Mouse (Mus musculus): ENCODE measurements around the gene Il11ra2. TPM values are rescaled to one million over a fixed set of nuclear protein-coding genes. Genes with fewer than 3 reads are reported as not detected.

Gene Il11ra2
- not detected for total RNA-seq (2023)

GRCm38 (mm10) chr4:42661793-42662192 lies at the start of gene Il11ra2:
Gene Il11ra2 (minus strand): TSS chr4:42661893.

GRCm38 (mm10) chr4:42654951-42655350 lies 6.7 kb downstream of the Il11ra2 start, which contains the start of gene Ccl27b:
Gene Ccl27b (plus strand): TSS chr4:42655251.

GRCm38 (mm10) chr4:42629419-42629818 lies 32.3 kb downstream of the Il11ra2 start, which contains the start of gene Gm2564:
Gene Gm2564 (plus strand): TSS chr4:42629719.

DNA sequence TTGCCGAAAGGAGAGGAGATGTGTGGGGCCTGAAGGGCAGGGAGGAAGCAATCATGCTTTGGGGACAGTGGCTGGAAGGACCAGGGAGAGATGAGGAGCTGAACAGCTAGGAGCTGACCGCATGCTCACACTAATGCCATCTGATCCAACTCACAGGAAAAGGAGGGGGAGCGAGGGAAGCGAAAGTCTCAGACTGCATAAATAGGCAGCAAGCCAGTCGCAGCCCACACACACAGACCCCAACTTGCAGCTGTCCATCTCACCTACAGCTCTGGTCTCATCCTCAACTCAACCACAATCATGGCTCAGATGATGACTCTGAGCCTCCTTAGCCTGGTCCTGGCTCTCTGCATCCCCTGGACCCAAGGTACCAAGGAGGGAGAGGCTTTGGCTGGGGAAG lies 49.8 kb downstream of the Il11ra2 start, which contains the start of gene Gm10591:
Gene Gm10591 (plus strand): TSS at position 301 of the 400 bp plus-strand sequence.

Other genes starting within 250 kb of the Il11ra2 start
- gene Gm21586, start 222.5 kb downstream of the Il11ra2 start, total RNA-seq (2023): not detected
- gene Gm2163, start 195.1 kb downstream of the Il11ra2 start, total RNA-seq (2023): not detected
- not detected for gene Fam205a2, start 133.7 kb downstream of the Il11ra2 start, total RNA-seq (2023)
- gene Gm10591, start 49.7 kb downstream of the Il11ra2 start, total RNA-seq (2023): not detected
- not detected for gene Gm2564, start 32.2 kb downstream of the Il11ra2 start, total RNA-seq (2023)
- not detected for gene Ccl27b, start 6.6 kb downstream of the Il11ra2 start, total RNA-seq (2023)
- not detected for gene 4930578G10Rik, start 73.7 kb upstream of the Il11ra2 start, total RNA-seq (2023)
- gene Ccl19, start 94.7 kb upstream of the Il11ra2 start, total RNA-seq (2023): not detected
- not detected for gene Ccl21a, start 112.1 kb upstream of the Il11ra2 start, total RNA-seq (2023)
- not detected for gene Fam205a1, start 192.0 kb upstream of the Il11ra2 start, total RNA-seq (2023)
- gene Gm12394, start 194.9 kb upstream of the Il11ra2 start, total RNA-seq (2023): not detected
- gene Fam205c, start 212.3 kb upstream of the Il11ra2 start, total RNA-seq (2023): not detected